Mouse (Mus musculus): ENCODE data around the gene Ucp2.
"Not testable (repeated sequence)": the region's sequence is repeated elsewhere in the genome, so short reads cannot be mapped to it uniquely, and the experiment has no call there.

Gene Ucp2

GRCm38 (mm10) chr7:100479100-100479822, 13.9 kb upstream of the Ucp2 start:
- no peak for DNase-seq (ENCODE audit: low spot score in 2 of 2)

- DNase-seq (ENCODE audit: low spot score in 2 of 2), result no peak
Observed at GRCm38 (mm10) chr7:100479823-100480164, 13.3 kb upstream of the Ucp2 start.

GRCm38 (mm10) chr7:100480175-100480574, 13.0 kb upstream of the Ucp2 start:
- DNase-seq (ENCODE audit: low spot score in 2 of 2), result no peak

GRCm38 (mm10) chr7:100482046-100482445, 11.1 kb upstream of the Ucp2 start:
- DNase-seq (ENCODE audit: low spot score in 2 of 2), result not testable (repeated sequence)

- DNase-seq (ENCODE audit: low spot score in 2 of 2), result no peak
Observed at GRCm38 (mm10) chr7:100484493-100484892, 8.6 kb upstream of the Ucp2 start.

- DNase-seq (ENCODE audit: low spot score in 2 of 2), result no peak
Observed at GRCm38 (mm10) chr7:100487301-100487700, 5.8 kb upstream of the Ucp2 start.

- DNase-seq (ENCODE audit: low spot score in 2 of 2), result no peak
Observed at GRCm38 (mm10) chr7:100488474-100489048, 4.6 kb upstream of the Ucp2 start.

GRCm38 (mm10) chr7:100492391-100493116, 583 bp upstream of the Ucp2 start:
- peak in 1 of 2 experiments; percentile 54 for DNase-seq (ENCODE audit: low spot score in 2 of 2)

GRCm38 (mm10) chr7:100493484-100494414, 612 bp downstream of the Ucp2 start:
- DNase-seq (ENCODE audit: low spot score in 2 of 2), result peak; percentile 67 to 68

- DNase-seq (ENCODE audit: low spot score in 2 of 2), result peak; percentile 56 to 59
Observed at GRCm38 (mm10) chr7:100494415-100494831, 1.3 kb downstream of the Ucp2 start.

- DNase-seq (ENCODE audit: low spot score in 2 of 2), result peak; percentile 42 to 46
Observed at GRCm38 (mm10) chr7:100495042-100495441, 1.9 kb downstream of the Ucp2 start.

GRCm38 (mm10) chr7:100495581-100496251, 2.6 kb downstream of the Ucp2 start:
- DNase-seq (ENCODE audit: low spot score in 2 of 2), result peak; percentile 74 to 83

GRCm38 (mm10) chr7:100496371-100496770, 3.2 kb downstream of the Ucp2 start:
- DNase-seq (ENCODE audit: low spot score in 2 of 2), result no peak

- no peak for DNase-seq (ENCODE audit: low spot score in 2 of 2)
Observed at GRCm38 (mm10) chr7:100496791-100497190, 3.7 kb downstream of the Ucp2 start.

- DNase-seq (ENCODE audit: low spot score in 2 of 2), result no peak
Observed at GRCm38 (mm10) chr7:100497402-100497801, 4.3 kb downstream of the Ucp2 start.

GRCm38 (mm10) chr7:100497982-100498381, 4.8 kb downstream of the Ucp2 start:
- no peak for DNase-seq (ENCODE audit: low spot score in 2 of 2)

- no peak for DNase-seq (ENCODE audit: low spot score in 2 of 2)
Observed at GRCm38 (mm10) chr7:100499465-100499864, 6.3 kb downstream of the Ucp2 start.

- peak; percentile 60 to 66 for DNase-seq (ENCODE audit: low spot score in 2 of 2)
Observed at GRCm38 (mm10) chr7:100500276-100500977, 7.3 kb downstream of the Ucp2 start.

- DNase-seq (ENCODE audit: low spot score in 2 of 2), result peak; percentile 50 to 63
Observed at GRCm38 (mm10) chr7:100501027-100501843, 8.1 kb downstream of the Ucp2 start.

Data from spleen, postnatal 10 days (tissue).